Mouse (Mus musculus) C2C12 (cell line): ENCODE data around the gene Cask. TPM values are rescaled to one million over a fixed set of nuclear protein-coding genes. Genes with fewer than 3 reads are reported as not detected.

Experiments used
- H3K27me3 ChIP-seq: one replicate; pipeline ENCODE4 v1.6.1; 2011; ENCODE audit not compliant: control insufficient read depth, insufficient read depth, insufficient read length
- H3K36me3 ChIP-seq: one replicate; pipeline ENCODE4 v1.6.1; 2011; ENCODE audit not compliant: control insufficient read depth, insufficient read depth
- H3K4me3 ChIP-seq: one replicate; pipeline ENCODE4 v1.5.1; 2011; ENCODE audit warnings: mild to moderate bottlenecking, control low read depth; ENCODE audit not compliant: poor library complexity, insufficient read depth, severe bottlenecking
- H3K79me2 ChIP-seq: one replicate; pipeline ENCODE4 v1.6.1; 2011; ENCODE audit not compliant: control insufficient read depth, insufficient read depth
- H3K79me3 ChIP-seq: one replicate; pipeline ENCODE4 v1.6.1; 2011; ENCODE audit warnings: low read depth, control low read depth
- H3ac ChIP-seq: one replicate; pipeline ENCODE3; 2011; ENCODE audit warnings: low read depth; ENCODE audit not compliant: control insufficient read depth, insufficient read length
- CEBPB ChIP-seq: IDR thresholded peaks from one replicate; pipeline ENCODE4 v1.6.1; 2011; ENCODE audit warnings: low read depth, mild to moderate bottlenecking, control low read depth, moderate library complexity
- CTCF ChIP-seq: IDR thresholded peaks from one replicate; pipeline ENCODE4 v1.5.1; 2011; ENCODE audit not compliant: control insufficient read depth, insufficient read depth, insufficient read length
- FOSL1 ChIP-seq: IDR thresholded peaks from one replicate; pipeline ENCODE4 v1.8.0; 2011; ENCODE audit warnings: mild to moderate bottlenecking, low read length; ENCODE audit not compliant: poor library complexity, insufficient read depth, severe bottlenecking
- MAX ChIP-seq: IDR thresholded peaks from one replicate; pipeline ENCODE4 v1.6.1; 2011; ENCODE audit warnings: mild to moderate bottlenecking, control low read depth
- MYOD1 ChIP-seq: IDR thresholded peaks from one replicate; pipeline ENCODE4 v1.6.1; 2011; ENCODE audit warnings: low read depth; ENCODE audit not compliant: control insufficient read depth, insufficient read length
- MYOG ChIP-seq: IDR thresholded peaks from one replicate; pipeline ENCODE4 v1.6.1; 2011; ENCODE audit not compliant: control insufficient read depth, insufficient read length; ENCODE audit errors: extremely low read depth
- USF1 ChIP-seq: IDR thresholded peaks from one replicate; pipeline ENCODE4 v1.6.1; 2011; ENCODE audit warnings: low read depth, mild to moderate bottlenecking, control low read depth, moderate library complexity
- polyA plus RNA-seq: library from polyadenylated mRNA; unstranded; fragments of >200 nt; fragmentation: generic; extraction: Trizol; gene quantifications from one replicate; pipeline ENCODE4 v1.2.1, GENCODE M21; 2012; ENCODE audit warnings: missing spikeins

The Cask gene
- polyA plus RNA-seq, 1 experiment: 9.2 TPM

- TF ChIP-seq MYOD1 (no peak), CTCF (no peak), MYOG (no peak), USF1 (no peak), MAX (no peak), CEBPB (no peak), FOSL1 (no peak)
- no peaks in the 10 kb centered on the region for H3K79me3 ChIP-seq
- H3K27me3 ChIP-seq: no peaks in the 10 kb centered on the region
- H3K36me3 ChIP-seq: no peaks in the 10 kb centered on the region
- H3ac ChIP-seq: no peak overlapping the region
- H3K79me2 ChIP-seq: no peaks in the 10 kb centered on the region
- H3K4me3 ChIP-seq: no peak overlapping the region
These were observed 334.7 kb downstream of the Cask start for GRCm38 (mm10) chrX:13516451-13516850.

- Histone ChIP-seq H3K79me3 (no peaks in the 10 kb centered on the region), H3ac (no peak overlapping the region), H3K4me3 (no peak overlapping the region), H3K27me3 (no peaks in the 10 kb centered on the region), H3K79me2 (no peaks in the 10 kb centered on the region), H3K36me3 (no peaks in the 10 kb centered on the region)
- no peak for TF ChIP-seq FOSL1
These were observed 337.3 kb downstream of the Cask start for GRCm38 (mm10) chrX:13513864-13514263.

GRCm38 (mm10) chrX:13513127-13513526 lies 338.0 kb downstream of the Cask start:
- H3ac ChIP-seq: no peak overlapping the region
- H3K27me3 ChIP-seq: no peaks in the 10 kb centered on the region
- H3K79me3 ChIP-seq: no peaks in the 10 kb centered on the region
- TF ChIP-seq MYOG: no peak
- no peak for TF ChIP-seq CTCF
- TF ChIP-seq MYOD1: no peak
- TF ChIP-seq MAX: no peak
- no peak for TF ChIP-seq USF1
- no peak for TF ChIP-seq FOSL1
- no peak for TF ChIP-seq CEBPB
- no peak overlapping the region for H3K4me3 ChIP-seq
- no peaks in the 10 kb centered on the region for H3K79me2 ChIP-seq
- no peaks in the 10 kb centered on the region for H3K36me3 ChIP-seq

GRCm38 (mm10) chrX:13506376-13506775 lies 344.8 kb downstream of the Cask start:
- no peak overlapping the region for H3ac ChIP-seq
- TF ChIP-seq CTCF (no peak), FOSL1 (no peak), MAX (no peak), MYOD1 (no peak), CEBPB (no peak), MYOG (no peak), USF1 (no peak)
- no peak overlapping the region for H3K4me3 ChIP-seq
- H3K79me3 ChIP-seq: no peaks in the 10 kb centered on the region
- no peaks in the 10 kb centered on the region for H3K36me3 ChIP-seq
- H3K27me3 ChIP-seq: no peaks in the 10 kb centered on the region
- no peaks in the 10 kb centered on the region for H3K79me2 ChIP-seq

- H3K79me3 ChIP-seq: no peaks in the 10 kb centered on the region
- no peaks in the 10 kb centered on the region for H3K27me3 ChIP-seq
- H3K36me3 ChIP-seq: no peaks in the 10 kb centered on the region
- no peak overlapping the region for H3ac ChIP-seq
- no peak overlapping the region for H3K4me3 ChIP-seq
- TF ChIP-seq MYOD1 (no peak), USF1 (no peak), FOSL1 (no peak), MAX (no peak), CTCF (no peak), MYOG (no peak), CEBPB (no peak)
- H3K79me2 ChIP-seq: no peaks in the 10 kb centered on the region
These were observed 346.8 kb downstream of the Cask start for GRCm38 (mm10) chrX:13504389-13504788.

- Histone ChIP-seq H3K79me2 (no peaks in the 10 kb centered on the region), H3K4me3 (no peak overlapping the region), H3K27me3 (no peaks in the 10 kb centered on the region), H3ac (no peak overlapping the region), H3K36me3 (no peaks in the 10 kb centered on the region), H3K79me3 (no peaks in the 10 kb centered on the region)
- no peak for TF ChIP-seq CTCF
- peak; percentile 37 for TF ChIP-seq FOSL1
- peak; percentile 84 for TF ChIP-seq MYOD1
These were observed 348.2 kb downstream of the Cask start for GRCm38 (mm10) chrX:13502862-13503375.
